Mouse (Mus musculus): ENCODE data around the gene Prkrip1. TPM values are rescaled to one million over a fixed set of nuclear protein-coding genes. Genes with fewer than 3 reads are reported as not detected.

The Prkrip1 gene
- polyA plus RNA-seq, 1 experiment from 2014 or later = 55.6 TPM

GRCm38 (mm10) chr5:136144606-136145430 lies 53.9 kb downstream of the Prkrip1 start:
- Histone ChIP-seq H3K36me3 (replicated peaks) (peaks cover 14% of the 10 kb centered on the region), H3K9me3 (no peaks in the 10 kb centered on the region), H3K27ac (no peak overlapping the region), H3K4me1 (no peaks in the 10 kb centered on the region), H3K27me3 (replicated peaks) (no peaks in the 10 kb centered on the region), H3K4me2 (no peak overlapping the region), H3K4me3 (no peak overlapping the region), H3K9ac (no peak overlapping the region)
- 75% methylated on average over 12 of the region's 12 CpGs for WGBS
- no peak for ATAC-seq (replicated peaks)

GRCm38 (mm10) chr5:136143161-136143755 lies 55.5 kb downstream of the Prkrip1 start:
- H3K27ac ChIP-seq = no peak overlapping the region
- no peaks in the 10 kb centered on the region for H3K27me3 ChIP-seq (replicated peaks)
- H3K4me2 ChIP-seq = no peak overlapping the region
- peaks cover 14% of the 10 kb centered on the region for H3K36me3 ChIP-seq (replicated peaks)
- no peak for ATAC-seq (replicated peaks)
- no peak overlapping the region for H3K9ac ChIP-seq
- no peak overlapping the region for H3K4me3 ChIP-seq
- 85% methylated on average over 6 of the region's 6 CpGs for WGBS
- H3K4me1 ChIP-seq = 0 out of 2 replicates have a peak, but pooled peaks cover under 1% of the 10 kb centered on the region
- H3K9me3 ChIP-seq = no peaks in the 10 kb centered on the region

GRCm38 (mm10) chr5:136142746-136143145 lies 56.0 kb downstream of the Prkrip1 start:
- peaks cover 14% of the 10 kb centered on the region for H3K36me3 ChIP-seq (replicated peaks)
- H3K27me3 ChIP-seq (replicated peaks) = no peaks in the 10 kb centered on the region
- H3K27ac ChIP-seq = no peak overlapping the region
- H3K9ac ChIP-seq = no peak overlapping the region
- no peak overlapping the region for H3K4me3 ChIP-seq
- H3K9me3 ChIP-seq = no peaks in the 10 kb centered on the region
- no peak overlapping the region for H3K4me2 ChIP-seq
- H3K4me1 ChIP-seq = 0 out of 2 replicates have a peak, but pooled peaks cover 4% of the 10 kb centered on the region
- 79% methylated on average over 5 of the region's 5 CpGs for WGBS
- ATAC-seq (replicated peaks) = no peak

- H3K4me1 ChIP-seq = peaks cover 20% of the 10 kb centered on the region
- no peak overlapping the region for H3K27ac ChIP-seq
- H3K4me2 ChIP-seq = no peak overlapping the region
- H3K27me3 ChIP-seq (replicated peaks) = no peaks in the 10 kb centered on the region
- peaks cover 14% of the 10 kb centered on the region for H3K36me3 ChIP-seq (replicated peaks)
- H3K9ac ChIP-seq = no peak overlapping the region
- H3K4me3 ChIP-seq = no peak overlapping the region
- 95% methylated on average over 10 of the region's 10 CpGs for WGBS
- no peaks in the 10 kb centered on the region for H3K9me3 ChIP-seq
- ATAC-seq (replicated peaks) = no peak
Measured at GRCm38 (mm10) chr5:136140057-136140482, 58.7 kb downstream of the Prkrip1 start.

- Histone ChIP-seq H3K36me3 (replicated peaks) (peaks cover 14% of the 10 kb centered on the region), H3K9ac (no peak overlapping the region), H3K4me3 (no peak overlapping the region), H3K27ac (no peak overlapping the region), H3K27me3 (replicated peaks) (no peaks in the 10 kb centered on the region), H3K4me2 (no peak overlapping the region), H3K4me1 (peaks cover 27% of the 10 kb centered on the region), H3K9me3 (no peaks in the 10 kb centered on the region)
- no peak for ATAC-seq (replicated peaks)
- 96% methylated on average over 13 of the region's 13 CpGs for WGBS
Measured at GRCm38 (mm10) chr5:136139393-136139792, 59.4 kb downstream of the Prkrip1 start.

GRCm38 (mm10) chr5:136137658-136138274 lies 61.0 kb downstream of the Prkrip1 start:
- Histone ChIP-seq H3K9ac (no peak overlapping the region), H3K4me1 (peaks cover 27% of the 10 kb centered on the region), H3K9me3 (no peaks in the 10 kb centered on the region), H3K27ac (no peak overlapping the region), H3K4me3 (no peak overlapping the region), H3K4me2 (peak overlapping the region; percentile 84), H3K36me3 (replicated peaks) (peaks cover 14% of the 10 kb centered on the region), H3K27me3 (replicated peaks) (no peaks in the 10 kb centered on the region)
- WGBS = 77% methylated on average over 13 of the region's 13 CpGs
- ATAC-seq (replicated peaks) = no peak

- peaks cover 27% of the 10 kb centered on the region for H3K4me1 ChIP-seq
- no peaks in the 10 kb centered on the region for H3K9me3 ChIP-seq
- peak; percentile 18; the same call in 1 of the 2 replicates for ATAC-seq (replicated peaks)
- WGBS = 8% methylated on average over 20 of the region's 20 CpGs
- peaks cover 11% of the 10 kb centered on the region for H3K36me3 ChIP-seq (replicated peaks)
- no peaks in the 10 kb centered on the region for H3K27me3 ChIP-seq (replicated peaks)
- peak overlapping the region; percentile 71 for H3K9ac ChIP-seq
- H3K27ac ChIP-seq = peak overlapping the region; percentile 51; the same call in 1 of the 2 replicates
- peak overlapping the region; percentile 79 for H3K4me3 ChIP-seq
- H3K4me2 ChIP-seq = peak overlapping the region; percentile 84
Measured at GRCm38 (mm10) chr5:136136292-136136990, 62.3 kb downstream of the Prkrip1 start.

GRCm38 (mm10) chr5:136135571-136136291 lies 63.0 kb downstream of the Prkrip1 start, which contains the start of the genes Lrwd1 and Alkbh4:
Lrwd1 (minus strand) TSS chr5:136136074.
Alkbh4 (plus strand) TSS chr5:136136146.
- Histone ChIP-seq H3K4me1 (peaks cover 27% of the 10 kb centered on the region), H3K36me3 (replicated peaks) (peaks cover 8% of the 10 kb centered on the region), H3K4me3 (peak within 1 kb of the TSS; percentile 79), H3K4me2 (peak within 1 kb of the TSS; percentile 84), H3K27me3 (replicated peaks) (no peaks in the 10 kb centered on the region), H3K9ac (peak within 1 kb of the TSS; percentile 71), H3K27ac (peak within 1 kb of the TSS; percentile 54; the same call in 1 of the 2 replicates), H3K9me3 (no peaks in the 10 kb centered on the region)
- ATAC-seq (replicated peaks) = peak; percentile 93
- WGBS = under 1% methylated on average over 60 of the region's 60 CpGs

Other genes starting within 250 kb of the Prkrip1 start
- 1.4 and 2.2 TPM in 2 replicates for gene Ssc4d, start 224.4 kb downstream of the Prkrip1 start, polyA plus RNA-seq (2015; fragmentation: Nextera tagmentation; extraction: Ambion mirVana)
- 0.17 and 0.21 TPM in 2 replicates for gene Zp3, start 218.9 kb downstream of the Prkrip1 start, polyA plus RNA-seq (2015; fragmentation: Nextera tagmentation; extraction: Ambion mirVana)
- gene Dtx2, start 204.2 kb downstream of the Prkrip1 start, polyA plus RNA-seq (2015; fragmentation: Nextera tagmentation; extraction: Ambion mirVana) = 26.8 and 27.5 TPM in 2 replicates
- not detected in 2 replicates for gene Upk3b, start 160.5 kb downstream of the Prkrip1 start, polyA plus RNA-seq (2015; fragmentation: Nextera tagmentation; extraction: Ambion mirVana)
- not detected in 2 replicates for gene Upk3bl, start 144.5 kb downstream of the Prkrip1 start, polyA plus RNA-seq (2015; fragmentation: Nextera tagmentation; extraction: Ambion mirVana)
- 22.0 and 22.8 TPM in 2 replicates for gene Rasa4, start 115.0 kb downstream of the Prkrip1 start, polyA plus RNA-seq (2015; fragmentation: Nextera tagmentation; extraction: Ambion mirVana)
- gene Polr2j, start 82.3 kb downstream of the Prkrip1 start, polyA plus RNA-seq (2015; fragmentation: Nextera tagmentation; extraction: Ambion mirVana) = 196 and 200 TPM in 2 replicates
- 28.6 and 30.7 TPM in 2 replicates for gene Lrwd1, start 62.9 kb downstream of the Prkrip1 start, polyA plus RNA-seq (2015; fragmentation: Nextera tagmentation; extraction: Ambion mirVana)
- gene Alkbh4, start 62.8 kb downstream of the Prkrip1 start, polyA plus RNA-seq (2015; fragmentation: Nextera tagmentation; extraction: Ambion mirVana) = 22.3 and 22.8 TPM in 2 replicates
- 52.0 and 53.2 TPM in 2 replicates for gene Orai2, start 28.2 kb downstream of the Prkrip1 start, polyA plus RNA-seq (2015; fragmentation: Nextera tagmentation; extraction: Ambion mirVana)
- gene Sh2b2, start 47.6 kb upstream of the Prkrip1 start, polyA plus RNA-seq (2015; fragmentation: Nextera tagmentation; extraction: Ambion mirVana) = 31.4 and 33.2 TPM in 2 replicates